ENCODE assay signal across 31 mouse cellular contexts in genomic region chr5:28232101-28232500, GRCm38 (mm10). TPM values are rescaled to one million over a fixed set of nuclear protein-coding genes. Genes with fewer than 3 reads are reported as not detected.
"Had no signal": no experiment of that assay in that cellular context is flagged by ENCODE, and none has a peak within 500 bp of the region (broad histone marks: within the 10 kb centered on the region; RNA-seq: fewer than 3 reads in every experiment).

No protein-coding gene starts in this region.

- H3K4me3 ChIP-seq: embryonic facial prominence, embryonic 10.5 days; embryonic facial prominence, embryonic 12.5 days; embryonic facial prominence, embryonic 13.5 days; embryonic facial prominence, embryonic 15.5 days; erythroblast, embryonic 14.5 days; forebrain, embryonic 10.5 days; forebrain, embryonic 12.5 days; forebrain, embryonic 13.5 days; heart, adult 2 months; heart, embryonic 10.5 days; heart, embryonic 12.5 days; heart, embryonic 13.5 days had no signal

- H3K9me3 ChIP-seq: embryonic facial prominence, embryonic 10.5 days; embryonic facial prominence, embryonic 12.5 days; embryonic facial prominence, embryonic 13.5 days; embryonic facial prominence, embryonic 15.5 days; forebrain, embryonic 10.5 days; forebrain, embryonic 12.5 days; forebrain, embryonic 13.5 days; heart, embryonic 10.5 days; heart, embryonic 12.5 days; heart, embryonic 13.5 days had no signal

- H3K4me1 ChIP-seq: embryonic facial prominence, embryonic 12.5 days; embryonic facial prominence, embryonic 15.5 days; forebrain, embryonic 13.5 days had no signal

- H3K27me3 ChIP-seq: embryonic facial prominence, embryonic 12.5 days; embryonic facial prominence, embryonic 13.5 days; embryonic facial prominence, embryonic 15.5 days; forebrain, embryonic 12.5 days; forebrain, embryonic 13.5 days; heart, embryonic 12.5 days had no signal

- ATAC-seq: forebrain, embryonic 13.5 days; forebrain, embryonic 14.5 days; forebrain, embryonic 16.5 days; forebrain, postnatal 0 days had no signal

- H3K9ac ChIP-seq: embryonic facial prominence, embryonic 12.5 days; embryonic facial prominence, embryonic 13.5 days; embryonic facial prominence, embryonic 15.5 days; forebrain, embryonic 12.5 days; forebrain, embryonic 13.5 days; forebrain, postnatal 0 days; heart, embryonic 12.5 days; heart, embryonic 13.5 days had no signal

- H3K27ac ChIP-seq: embryonic facial prominence, embryonic 10.5 days; embryonic facial prominence, embryonic 12.5 days; embryonic facial prominence, embryonic 13.5 days; embryonic facial prominence, embryonic 15.5 days; forebrain, embryonic 10.5 days; forebrain, embryonic 12.5 days; forebrain, embryonic 13.5 days; heart, adult 2 months; heart, embryonic 10.5 days; heart, embryonic 13.5 days had no signal

- DNase-seq: cerebellum, adult 9-10 months; cerebellum, postnatal 14 days; cerebellum, postnatal 25 days; cerebellum, postnatal 36 days; embryo, embryonic 11 days; forebrain, postnatal 0 days; gastrocnemius, postnatal 10 days; gastrocnemius, postnatal 14 days; gastrocnemius, postnatal 36 days; heart, adult 18-20 months; heart, adult 2 months had no signal

- H3K36me3 ChIP-seq: embryonic facial prominence, embryonic 10.5 days; embryonic facial prominence, embryonic 12.5 days; embryonic facial prominence, embryonic 13.5 days; embryonic facial prominence, embryonic 15.5 days; forebrain, embryonic 10.5 days; forebrain, embryonic 12.5 days; heart, embryonic 10.5 days; heart, embryonic 12.5 days; heart, embryonic 13.5 days had no signal

- H3K4me2 ChIP-seq: embryonic facial prominence, embryonic 12.5 days; embryonic facial prominence, embryonic 13.5 days; embryonic facial prominence, embryonic 15.5 days; forebrain, embryonic 12.5 days; forebrain, embryonic 13.5 days; heart, embryonic 11.5 days; heart, embryonic 12.5 days; heart, embryonic 13.5 days had no signal

RNA-seq across cellular contexts. Expression of gene Cnpy1, which starts 13.5 kb away (rescaled TPM):
- total RNA-seq: common myeloid progenitor, adult 5-6 weeks; gastrocnemius, adult 18-20 months; gastrocnemius, adult 8-10 months; gastrocnemius, postnatal 10 days; gastrocnemius, postnatal 36 days; gastrocnemius, postnatal 4 days; granulocyte monocyte progenitor cell, adult 5-6 weeks; heart, adult 18-20 months; heart, adult 2 months; heart, adult 8-10 months had no signal
- polyA plus RNA-seq: erythroblast, embryonic 14.5 days; heart, adult 2 months; heart, embryonic 11.5 days; heart, embryonic 13.5 days had no signal
